Mouse (Mus musculus) hindbrain, embryonic 11.5 days (tissue): Measurements from ENCODE around the gene Lama2. TPM values are rescaled to one million over a fixed set of nuclear protein-coding genes. Genes with fewer than 3 reads are reported as not detected.

ENCODE experiments used
- ATAC-seq: fragments of 200-750 bp; cut with Nextera tagmentation; 2 replicates; pipeline ENCODE4 v1.8.0; 2017; ENCODE audit warnings: mild to moderate bottlenecking, moderate TSS enrichment, moderate library complexity; ENCODE audit not compliant: low FRiP score
- DNase-seq: peaks from one replicate; pipeline ENCODE4 v3.0.0-alpha.2; 2015; ENCODE audit warnings: low spot score
- H3K27ac ChIP-seq: fragments of 300-500 bp; sonication (generic); 2 replicates; pipeline ENCODE4 v1.5.1; 2014; ENCODE audit warnings: mild to moderate bottlenecking, low read depth, low read length
- H3K27me3 ChIP-seq: fragments of 300-500 bp; sonication (generic); 2 replicates; pipeline ENCODE4 v1.6.1; 2014; ENCODE audit warnings: mild to moderate bottlenecking, low read length, moderate library complexity, mixed read lengths; ENCODE audit not compliant: control insufficient read depth, insufficient read depth
- H3K36me3 ChIP-seq: fragments of 300-500 bp; sonication (generic); 2 replicates; pipeline ENCODE4 v1.6.1; 2014; ENCODE audit warnings: mild to moderate bottlenecking, low read length, moderate library complexity, mixed read lengths; ENCODE audit not compliant: control insufficient read depth, insufficient read depth
- H3K4me1 ChIP-seq: fragments of 300-500 bp; sonication (generic); replicated peaks from 2 replicates; pipeline ENCODE4 v1.6.1; 2014; ENCODE audit warnings: low read length, mixed read lengths; ENCODE audit not compliant: control insufficient read depth, insufficient read depth
- H3K4me2 ChIP-seq: fragments of 300-500 bp; sonication (generic); replicated peaks from 2 replicates; pipeline ENCODE4 v1.6.1; 2014; ENCODE audit warnings: mild to moderate bottlenecking, low read depth, low read length
- H3K4me3 ChIP-seq: fragments of 300-500 bp; sonication (generic); 2 replicates; pipeline ENCODE4 v1.5.1; 2014; ENCODE audit warnings: low read depth, low read length
- H3K9ac ChIP-seq: fragments of 300-500 bp; sonication (generic); 2 replicates; pipeline ENCODE4 v1.6.1; 2014; ENCODE audit warnings: low read depth, low read length
- H3K9me3 ChIP-seq: fragments of 300-500 bp; sonication (generic); 2 replicates; pipeline ENCODE4 v1.6.1; 2016; ENCODE audit warnings: low read length; ENCODE audit not compliant: control insufficient read depth
- WGBS: fragments of 180-500 bp; shearing (Covaris S2); extraction: QIAGEN DNeasy Blood & Tissue Kit; methylation state at CpG from one replicate; pipeline ENCODE4 v1.1.7; 2014; 5-methylcytosine and 5-hydroxymethylcytosine counted together
- polyA plus RNA-seq: library from polyadenylated mRNA; unstranded; fragments of >200 nt; fragmentation: Nextera tagmentation; extraction: Ambion mirVana; gene quantifications from 2 replicates; pipeline ENCODE4 v1.2.1, GENCODE M21; 2014

Gene Lama2
- polyA plus RNA-seq, 1 experiment from 2014 or later: 14.8 TPM

- Histone ChIP-seq H3K36me3 (no peaks in the 10 kb centered on the region), H3K9ac (no peak overlapping the region), H3K27me3 (no peaks in the 10 kb centered on the region), H3K27ac (no peak overlapping the region), H3K4me2 (no peak overlapping the region), H3K4me1 (no peaks in the 10 kb centered on the region), H3K4me3 (no peak overlapping the region), H3K9me3 (no peaks in the 10 kb centered on the region)
- no peak for ATAC-seq
- DNase-seq: no peak
- 59% methylated on average over 4 of the region's 4 CpGs for WGBS
Measured at GRCm38 (mm10) chr10:27054488-27054887, 565.1 kb downstream of the Lama2 start.

GRCm38 (mm10) chr10:27047196-27047595 lies 572.4 kb downstream of the Lama2 start:
- DNase-seq: no peak
- Histone ChIP-seq H3K4me3 (no peak overlapping the region), H3K9me3 (no peaks in the 10 kb centered on the region), H3K4me2 (no peak overlapping the region), H3K36me3 (no peaks in the 10 kb centered on the region), H3K27me3 (no peaks in the 10 kb centered on the region), H3K9ac (no peak overlapping the region), H3K27ac (no peak overlapping the region), H3K4me1 (no peaks in the 10 kb centered on the region)
- no peak for ATAC-seq
- WGBS: 81% methylated on average over 2 of the region's 2 CpGs

DNA sequence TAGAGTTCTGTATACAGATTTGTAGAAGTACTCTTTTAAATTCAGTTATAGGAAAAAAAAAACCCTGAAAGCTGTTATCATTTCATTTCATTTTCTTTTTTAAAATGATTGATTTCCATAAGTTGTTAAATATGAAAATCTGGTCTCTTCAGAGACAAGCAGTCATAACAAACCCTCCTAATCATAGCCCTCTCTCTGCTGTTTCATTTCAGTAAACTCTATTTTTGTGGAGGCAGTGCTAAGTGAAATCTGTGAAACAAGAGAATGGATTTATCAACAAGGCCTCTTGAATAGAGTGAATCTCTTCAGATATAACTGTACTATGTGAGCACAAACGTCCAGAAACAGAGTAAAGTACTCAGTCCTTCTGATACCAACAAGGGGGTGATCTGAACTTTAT lies 577.7 kb downstream of the Lama2 start:
- no peaks in the 10 kb centered on the region for H3K4me1 ChIP-seq
- no peaks in the 10 kb centered on the region for H3K36me3 ChIP-seq
- H3K4me3 ChIP-seq: no peak overlapping the region
- H3K27me3 ChIP-seq: no peaks in the 10 kb centered on the region
- 61% methylated on average over 1 of the region's 1 CpGs for WGBS
- no peak for DNase-seq
- H3K9ac ChIP-seq: no peak overlapping the region
- no peak for ATAC-seq
- no peak overlapping the region for H3K4me2 ChIP-seq
- H3K27ac ChIP-seq: no peak overlapping the region
- no peaks in the 10 kb centered on the region for H3K9me3 ChIP-seq

- DNase-seq: no peak
- ATAC-seq: no peak
- no peaks in the 10 kb centered on the region for H3K27me3 ChIP-seq
- no peak overlapping the region for H3K4me3 ChIP-seq
- no peaks in the 10 kb centered on the region for H3K9me3 ChIP-seq
- no peaks in the 10 kb centered on the region for H3K36me3 ChIP-seq
- 84% methylated on average over 1 of the region's 1 CpGs for WGBS
- H3K4me1 ChIP-seq: no peaks in the 10 kb centered on the region
- H3K9ac ChIP-seq: no peak overlapping the region
- no peak overlapping the region for H3K4me2 ChIP-seq
- H3K27ac ChIP-seq: no peak overlapping the region
Measured at GRCm38 (mm10) chr10:27022707-27023106, 596.9 kb downstream of the Lama2 start.

DNA sequence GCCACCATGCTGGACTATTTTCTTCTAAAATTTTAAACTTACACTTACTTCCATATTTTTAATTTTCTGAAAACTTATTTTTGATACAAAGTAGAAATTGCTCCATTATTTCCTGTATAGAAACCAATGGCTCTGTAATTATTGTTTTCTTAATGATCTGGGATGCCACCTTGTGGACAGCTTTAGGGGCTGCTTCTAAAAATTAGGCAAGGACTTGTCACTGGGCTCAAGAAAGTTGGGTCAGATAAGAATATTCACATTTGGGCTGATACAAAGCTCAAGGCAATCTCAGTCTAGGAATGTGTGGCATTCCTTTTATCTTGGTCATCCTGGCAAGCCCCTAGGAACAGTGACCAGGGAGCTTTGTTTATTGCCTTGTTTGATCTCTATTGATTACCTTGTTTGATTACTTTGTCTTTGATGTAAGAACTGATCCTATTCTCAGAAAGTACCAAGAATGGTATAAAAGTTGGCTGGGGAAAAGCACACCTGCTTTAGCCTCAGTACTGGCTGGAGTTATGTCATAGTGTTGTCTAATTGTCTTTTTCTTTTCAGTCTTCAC lies 606.7 kb downstream of the Lama2 start:
- no peaks in the 10 kb centered on the region for H3K36me3 ChIP-seq
- H3K4me3 ChIP-seq: no peak overlapping the region
- H3K9ac ChIP-seq: no peak overlapping the region
- no peaks in the 10 kb centered on the region for H3K9me3 ChIP-seq
- no peaks in the 10 kb centered on the region for H3K27me3 ChIP-seq
- no peak for DNase-seq
- no peak overlapping the region for H3K27ac ChIP-seq
- H3K4me2 ChIP-seq: no peak overlapping the region
- H3K4me1 ChIP-seq: no peaks in the 10 kb centered on the region
- no peak for ATAC-seq

GRCm38 (mm10) chr10:27007364-27007763 lies 612.2 kb downstream of the Lama2 start:
- no peak overlapping the region for H3K27ac ChIP-seq
- H3K4me2 ChIP-seq: no peak overlapping the region
- WGBS: 80% methylated on average over 2 of the region's 2 CpGs
- H3K4me3 ChIP-seq: no peak overlapping the region
- ATAC-seq: no peak
- no peak for DNase-seq
- no peaks in the 10 kb centered on the region for H3K27me3 ChIP-seq
- no peak overlapping the region for H3K9ac ChIP-seq
- H3K4me1 ChIP-seq: no peaks in the 10 kb centered on the region
- H3K9me3 ChIP-seq: no peaks in the 10 kb centered on the region
- H3K36me3 ChIP-seq: no peaks in the 10 kb centered on the region

DNA sequence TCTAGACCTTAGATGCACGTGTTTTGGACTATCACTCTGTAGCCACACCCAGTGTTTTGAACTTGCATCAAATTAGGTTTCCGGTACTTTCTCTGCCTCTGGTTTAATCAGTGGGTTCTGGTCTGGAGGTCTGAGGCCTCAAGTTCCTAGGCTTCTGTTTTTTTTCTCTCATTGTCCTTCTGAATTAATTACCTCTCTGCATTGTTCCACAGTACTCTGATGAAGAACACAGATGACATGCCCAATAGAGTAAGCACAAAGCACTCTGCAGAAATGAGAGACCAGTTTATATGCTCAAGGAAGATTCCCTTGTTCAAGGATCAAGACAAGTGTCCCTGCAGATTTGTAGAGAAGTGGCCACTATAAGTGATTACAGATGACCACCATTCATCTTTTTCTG lies 613.8 kb downstream of the Lama2 start:
- 72% methylated on average over 2 of the region's 2 CpGs for WGBS
- Histone ChIP-seq H3K36me3 (no peaks in the 10 kb centered on the region), H3K27ac (no peak overlapping the region), H3K27me3 (no peaks in the 10 kb centered on the region), H3K9ac (no peak overlapping the region), H3K9me3 (no peaks in the 10 kb centered on the region), H3K4me3 (no peak overlapping the region), H3K4me1 (no peaks in the 10 kb centered on the region), H3K4me2 (no peak overlapping the region)
- no peak for DNase-seq
- ATAC-seq: no peak

- 90% methylated on average over 2 of the region's 2 CpGs for WGBS
- H3K36me3 ChIP-seq: no peaks in the 10 kb centered on the region
- H3K4me2 ChIP-seq: no peak overlapping the region
- H3K9ac ChIP-seq: no peak overlapping the region
- no peaks in the 10 kb centered on the region for H3K4me1 ChIP-seq
- no peaks in the 10 kb centered on the region for H3K9me3 ChIP-seq
- H3K27ac ChIP-seq: no peak overlapping the region
- ATAC-seq: no peak
- H3K27me3 ChIP-seq: no peaks in the 10 kb centered on the region
- no peak for DNase-seq
- H3K4me3 ChIP-seq: no peak overlapping the region
Measured at GRCm38 (mm10) chr10:27001554-27002178, 617.9 kb downstream of the Lama2 start.

DNA sequence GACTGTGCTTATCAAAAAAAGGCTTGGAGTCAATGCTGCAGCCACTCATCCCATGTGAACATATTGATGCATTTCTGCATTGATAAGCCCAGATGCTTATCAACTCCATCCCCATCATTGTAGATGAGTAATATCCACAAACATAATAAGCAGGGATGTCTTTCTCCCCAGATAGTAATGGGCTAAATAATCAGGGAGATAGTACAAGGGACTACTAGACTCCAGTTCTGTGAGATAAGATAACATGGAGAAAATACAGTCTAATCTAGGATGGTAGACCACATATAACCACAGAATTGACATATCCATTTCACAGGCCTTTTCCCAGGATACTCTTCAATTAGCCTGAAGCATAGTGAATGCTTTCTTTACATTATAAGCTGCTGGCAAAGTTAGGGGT lies 622.9 kb downstream of the Lama2 start:
- Histone ChIP-seq H3K27ac (no peak overlapping the region), H3K4me3 (no peak overlapping the region), H3K4me1 (no peaks in the 10 kb centered on the region), H3K4me2 (no peak overlapping the region), H3K9ac (no peak overlapping the region), H3K27me3 (no peaks in the 10 kb centered on the region), H3K36me3 (no peaks in the 10 kb centered on the region), H3K9me3 (no peaks in the 10 kb centered on the region)
- ATAC-seq (no peak), DNase-seq (no peak)
